8 mouse cellular contexts compared by ENCODE assay signal in genomic region chr10:128923013-128923691, GRCm38 (mm10). TPM values are rescaled to one million over a fixed set of nuclear protein-coding genes. Genes with fewer than 3 reads are reported as not detected.
DNase-seq lines count a peak whose midpoint lies in the region; ATAC-seq lines count a peak whose summit lies in the region.

No protein-coding gene starts in this region.

- DNase-seq in Muller cell, postnatal 12 days (ENCODE audit: inconsistent ontology term) = peak; percentile 99
- peak; percentile 96 for DNase-seq in cerebellum, adult 9-11 months
- peak; percentile 90 to 96 for DNase-seq in frontal cortex, adult 2 months (ENCODE audit: extremely low spot score in 1 of 2, low spot score in 1 of 2)
- DNase-seq in hindbrain, embryonic 11.5 days (ENCODE audit: low spot score) = peak; percentile 92
- peak; percentile 95 to 97 for DNase-seq in layer of hippocampus, postnatal 10 days (ENCODE audit: low spot score in 2 of 2)
- peak; percentile 98 for DNase-seq in lung, postnatal 10 days
- DNase-seq in ovary, postnatal 36 days (ENCODE audit: low spot score) = peak; percentile 97
- DNase-seq in thymus, postnatal 25 days = peak; percentile 95

- WGBS in hindbrain, embryonic 11.5 days = under 1% methylated on average over 39 of the region's 42 CpGs

- no peaks in the 10 kb centered on the region for H3K36me3 ChIP-seq in hindbrain, embryonic 11.5 days (ENCODE audit: control insufficient read depth, insufficient read depth, low read length)

- ATAC-seq in hindbrain, embryonic 11.5 days (ENCODE audit: low FRiP score) = peak; percentile 95

- H3K4me3 ChIP-seq in hindbrain, embryonic 11.5 days (ENCODE audit: low read depth, low read length) = peak overlapping the region; percentile 83

- peak overlapping the region; percentile 82 for H3K27ac ChIP-seq in hindbrain, embryonic 11.5 days (ENCODE audit: low read depth, low read length)

- H3K4me1 ChIP-seq in hindbrain, embryonic 11.5 days (replicated peaks; ENCODE audit: control insufficient read depth, insufficient read depth, low read length) = peaks cover 2% of the 10 kb centered on the region; the same call in 1 of the 2 replicates

- H3K4me2 ChIP-seq in hindbrain, embryonic 11.5 days (replicated peaks; ENCODE audit: low read depth, low read length) = peak overlapping the region; percentile 69

- no peaks in the 10 kb centered on the region for H3K27me3 ChIP-seq in hindbrain, embryonic 11.5 days (ENCODE audit: control insufficient read depth, insufficient read depth, low read length)

- H3K9ac ChIP-seq in hindbrain, embryonic 11.5 days (ENCODE audit: low read depth, low read length) = peak overlapping the region; percentile 87

- no peaks in the 10 kb centered on the region for H3K9me3 ChIP-seq in hindbrain, embryonic 11.5 days (ENCODE audit: control insufficient read depth, low read length)

RNA-seq across cellular contexts. Expression of gene Rdh5, which starts 0.5 kb away (rescaled TPM):
- 12.3 and 15.7 TPM in 2 replicates for polyA plus RNA-seq in frontal cortex, adult 2 months (2012; rRNA removed)
- 11.6 and 12.1 TPM in 2 replicates for polyA plus RNA-seq in hindbrain, embryonic 11.5 days (2014; fragmentation: Nextera tagmentation; extraction: Ambion mirVana)
- 1 to 10 TPM; 5.6 to 6.7 TPM for total RNA-seq in layer of hippocampus, postnatal 10 days (2021)

RNA-seq across cellular contexts. Expression of gene Bloc1s1, which starts 0.7 kb away (rescaled TPM):
- 233 and 273 TPM in 2 replicates for polyA plus RNA-seq in frontal cortex, adult 2 months (2012; rRNA removed)
- polyA plus RNA-seq in hindbrain, embryonic 11.5 days (2014; fragmentation: Nextera tagmentation; extraction: Ambion mirVana) = 260 and 269 TPM in 2 replicates
- 100 to 1,000 TPM; 109 to 123 TPM for total RNA-seq in layer of hippocampus, postnatal 10 days (2021)

RNA-seq across cellular contexts. Expression of gene Itga7, which starts 10.5 kb away (rescaled TPM):
- polyA plus RNA-seq in frontal cortex, adult 2 months (2012; rRNA removed) = 23.4 and 26.8 TPM in 2 replicates
- polyA plus RNA-seq in hindbrain, embryonic 11.5 days (2014; fragmentation: Nextera tagmentation; extraction: Ambion mirVana) = 1.7 and 3.0 TPM in 2 replicates
- 10 to 100 TPM; 22.2 to 27.4 TPM for total RNA-seq in layer of hippocampus, postnatal 10 days (2021)

RNA-seq across cellular contexts. Expression of gene Cd63, which starts 22.4 kb away (rescaled TPM):
- polyA plus RNA-seq in frontal cortex, adult 2 months (2012; rRNA removed) = 82.7 and 95.6 TPM in 2 replicates
- polyA plus RNA-seq in hindbrain, embryonic 11.5 days (2014; fragmentation: Nextera tagmentation; extraction: Ambion mirVana) = 215 and 216 TPM in 2 replicates
- 100 to 1,000 TPM in 1 of 2 experiments, 10 to 100 TPM in 1; 81.7 to 110 TPM for total RNA-seq in layer of hippocampus, postnatal 10 days (2021)

RNA-seq across cellular contexts. Expression of gene Gdf11, which starts 31.6 kb away (rescaled TPM):
- polyA plus RNA-seq in frontal cortex, adult 2 months (2012; rRNA removed) = 17.0 and 17.2 TPM in 2 replicates
- polyA plus RNA-seq in hindbrain, embryonic 11.5 days (2014; fragmentation: Nextera tagmentation; extraction: Ambion mirVana) = 10.5 and 11.5 TPM in 2 replicates
- total RNA-seq in layer of hippocampus, postnatal 10 days (2021) = 10 to 100 TPM; 23.1 to 24.0 TPM

Comparison
In these comparisons a context has a peak if more than half of its experiments do, and no peak if none do; other contexts are left out.
1. Peak in every context shown above with its lines: DNase-seq, ATAC-seq, H3K4me3 ChIP-seq and H3K27ac ChIP-seq.